Mouse (Mus musculus) bone marrow macrophage, adult 2 months (primary cell): ENCODE results near the gene Ppp1r16b. TPM values are rescaled to one million over a fixed set of nuclear protein-coding genes. Genes with fewer than 3 reads are reported as not detected.

Source experiments
- H3K27ac ChIP-seq: 2 replicates; pipeline ENCODE4 v1.5.1; 2012; ENCODE audit warnings: low read depth, low read length; ENCODE audit not compliant: insufficient read depth
- H3K4me1 ChIP-seq: 2 replicates; pipeline ENCODE4 v1.6.1; 2012; ENCODE audit warnings: low read length; ENCODE audit not compliant: control insufficient read depth, insufficient read depth
- H3K4me3 ChIP-seq: 2 replicates; pipeline ENCODE4 v1.5.1; 2012; ENCODE audit warnings: mild to moderate bottlenecking, low read length, moderate library complexity; ENCODE audit not compliant: insufficient read depth
- CTCF ChIP-seq: IDR thresholded peaks from 2 replicates; pipeline ENCODE4 v1.5.1; 2012; ENCODE audit warnings: low read depth, mild to moderate bottlenecking, low read length, moderate library complexity
- POLR2A ChIP-seq: IDR thresholded peaks from 2 replicates; pipeline ENCODE4 v1.6.1; 2012; ENCODE audit warnings: mild to moderate bottlenecking, low read depth, low read length, borderline replicate concordance
- polyA plus RNA-seq: library from polyadenylated mRNA; stranded (reverse); fragments of >200 nt; gene quantifications from 2 replicates; pipeline ENCODE4 v1.2.4, GENCODE M21; 2012; ENCODE audit not compliant: missing spikeins, insufficient read depth, insufficient read length

Gene Ppp1r16b
- polyA plus RNA-seq, 1 experiment: not detected

GRCm38 (mm10) chr2:158667022-158667670 is 1.9 kb downstream of the Ppp1r16b start:
- no peak for TF ChIP-seq POLR2A
- TF ChIP-seq CTCF: no peak
- H3K4me3 ChIP-seq: peak overlapping the region; percentile 36
- H3K4me1 ChIP-seq: peaks cover 5% of the 10 kb centered on the region; the same call in 1 of the 2 replicates
- no peak overlapping the region for H3K27ac ChIP-seq

DNA sequence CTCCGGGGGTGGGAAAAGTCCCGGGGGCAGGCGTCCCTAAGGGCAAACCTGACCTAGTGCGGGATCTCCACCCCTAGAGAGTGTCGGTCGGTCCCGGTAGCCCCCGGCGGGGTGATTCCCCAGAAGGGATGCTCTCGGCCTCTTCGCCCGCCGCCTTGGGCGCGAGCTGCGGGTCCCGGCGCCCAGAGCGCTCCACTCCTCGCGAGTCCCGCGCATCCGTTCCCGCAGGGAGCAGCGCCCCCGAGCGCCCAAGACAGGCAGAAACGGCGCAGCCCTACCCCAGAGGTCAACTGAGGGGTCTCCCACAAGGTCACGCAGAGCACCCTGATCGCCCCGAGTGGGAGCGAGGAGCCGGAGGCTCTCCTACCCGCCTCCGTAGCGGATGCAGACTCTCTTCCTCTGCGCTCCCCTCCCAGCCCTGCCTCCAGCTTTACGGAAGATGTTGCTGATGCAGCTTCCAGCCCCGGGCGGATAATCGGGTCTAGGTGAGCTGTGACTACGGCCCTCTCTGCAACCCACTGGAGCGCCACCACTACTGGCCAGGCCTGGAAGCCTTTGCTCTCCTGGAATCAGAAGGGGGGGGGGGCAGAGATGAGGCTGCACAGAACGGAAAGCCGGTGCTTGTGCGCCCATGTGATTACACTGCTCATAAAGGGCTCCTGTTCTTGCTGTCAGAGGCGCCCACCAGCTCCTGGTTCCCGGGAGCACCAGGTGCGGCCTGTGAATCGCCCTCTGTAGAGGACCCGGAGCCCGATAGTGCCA is 2.7 kb downstream of the Ppp1r16b start:
- no peak overlapping the region for H3K27ac ChIP-seq
- TF ChIP-seq POLR2A (no peak), CTCF (no peak)
- H3K4me3 ChIP-seq: peak overlapping the region; percentile 36
- peaks cover 5% of the 10 kb centered on the region; the same call in 1 of the 2 replicates for H3K4me1 ChIP-seq

DNA sequence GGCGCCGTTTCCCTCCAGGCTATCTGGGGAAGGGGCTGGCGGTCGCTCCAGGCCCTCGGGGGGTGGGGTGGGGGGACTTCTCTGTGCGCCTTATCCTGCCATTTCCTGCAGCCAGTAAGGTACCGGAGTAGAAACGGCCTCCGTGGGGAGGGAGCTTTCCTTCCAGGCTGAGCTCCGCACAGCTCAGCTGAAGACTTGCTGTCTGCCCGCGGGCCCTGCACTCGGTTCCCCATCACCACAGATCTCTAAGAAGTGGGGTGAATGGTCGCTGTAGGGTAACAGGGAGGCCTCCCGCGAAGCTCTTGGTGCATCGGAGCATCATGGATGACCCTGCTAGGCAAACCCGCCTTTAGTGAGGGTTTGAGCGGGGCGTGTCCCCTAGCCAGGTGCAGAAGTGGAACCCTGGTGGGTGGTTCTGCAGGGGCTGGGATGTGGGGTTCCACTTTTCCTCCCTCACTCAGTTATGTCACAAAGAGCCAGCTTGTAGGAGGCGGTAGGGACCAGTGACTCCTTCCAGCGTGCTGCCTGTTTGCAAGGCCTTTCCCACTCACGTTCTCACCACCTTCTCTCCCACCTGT is 3.3 kb downstream of the Ppp1r16b start:
- Histone ChIP-seq H3K27ac (no peak overlapping the region), H3K4me3 (no peak overlapping the region), H3K4me1 (peaks cover 8% of the 10 kb centered on the region; the same call in 1 of the 2 replicates)
- TF ChIP-seq CTCF (no peak), POLR2A (no peak)

DNA sequence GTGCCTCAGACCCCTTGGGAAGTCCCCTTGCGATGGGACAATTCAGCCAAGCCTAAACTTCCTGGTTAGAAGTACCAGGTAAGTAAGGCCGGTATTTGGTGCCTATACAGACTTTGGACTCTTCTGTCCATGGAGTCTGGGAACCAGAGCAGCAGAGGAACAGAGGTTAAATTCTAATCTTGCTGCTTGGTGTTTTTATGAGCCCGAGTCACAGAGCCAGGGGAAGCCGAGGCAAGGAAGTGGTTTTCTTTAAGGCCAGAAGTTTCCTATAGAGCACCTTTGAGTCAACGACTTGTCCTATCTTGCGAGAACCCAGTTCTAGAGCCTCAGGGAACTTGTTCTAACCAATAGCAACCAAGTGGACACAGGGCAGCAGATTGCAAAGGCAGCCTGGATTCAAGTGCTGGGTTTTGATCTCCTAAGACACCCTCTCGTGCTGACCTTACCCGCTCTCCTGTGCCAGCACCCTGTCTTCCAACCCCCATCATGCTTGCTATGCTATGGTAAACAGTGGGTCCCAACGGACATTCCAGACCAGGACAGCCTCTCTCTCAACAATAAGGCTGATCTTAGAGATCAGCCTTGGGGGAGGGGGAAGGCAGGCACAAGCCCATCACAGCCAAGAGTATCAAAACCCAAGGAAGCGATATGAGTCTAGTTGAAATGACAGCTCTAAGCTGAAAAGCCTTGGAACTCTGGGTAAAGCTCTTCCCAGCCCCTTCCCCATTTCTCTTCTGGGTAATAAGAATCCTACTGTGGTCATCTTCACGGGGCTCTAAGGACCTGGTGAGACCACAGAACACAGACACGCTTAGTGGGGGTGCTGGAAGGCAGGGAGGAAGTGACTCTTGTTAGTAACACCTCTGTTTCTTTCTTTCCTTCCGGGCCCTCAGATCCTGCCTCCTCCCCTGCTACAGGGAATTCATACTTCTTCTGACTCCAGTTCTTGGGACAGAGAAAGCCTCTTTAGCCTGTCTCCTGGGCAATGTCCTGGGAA is 4.3 kb downstream of the Ppp1r16b start:
- Histone ChIP-seq H3K4me3 (no peak overlapping the region), H3K4me1 (peaks cover 8% of the 10 kb centered on the region; the same call in 1 of the 2 replicates), H3K27ac (no peak overlapping the region)
- no peak for TF ChIP-seq POLR2A
- no peak for TF ChIP-seq CTCF

DNA sequence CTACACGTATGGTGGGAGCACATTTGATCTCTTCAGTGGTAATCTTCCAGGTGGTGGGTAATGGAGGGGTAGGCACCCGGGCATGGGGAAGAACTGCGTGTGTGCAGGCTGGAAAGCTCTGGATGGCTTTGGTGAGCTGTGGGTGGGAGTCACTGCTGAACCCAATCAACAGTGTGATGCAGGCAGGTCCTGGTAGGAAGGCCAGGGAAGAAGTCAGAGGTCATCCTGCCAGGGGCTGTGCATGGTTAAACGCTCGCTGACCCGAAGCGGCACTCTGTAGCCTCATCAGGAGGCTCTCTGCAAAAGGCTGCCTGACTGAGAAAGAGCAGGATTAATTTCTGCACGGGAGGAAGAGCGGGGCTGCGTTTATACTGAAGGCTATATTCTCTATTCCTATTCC is 5.4 kb downstream of the Ppp1r16b start:
- Histone ChIP-seq H3K4me3 (no peak overlapping the region), H3K4me1 (peaks cover 8% of the 10 kb centered on the region; the same call in 1 of the 2 replicates), H3K27ac (no peak overlapping the region)
- TF ChIP-seq CTCF (no peak), POLR2A (no peak)

DNA sequence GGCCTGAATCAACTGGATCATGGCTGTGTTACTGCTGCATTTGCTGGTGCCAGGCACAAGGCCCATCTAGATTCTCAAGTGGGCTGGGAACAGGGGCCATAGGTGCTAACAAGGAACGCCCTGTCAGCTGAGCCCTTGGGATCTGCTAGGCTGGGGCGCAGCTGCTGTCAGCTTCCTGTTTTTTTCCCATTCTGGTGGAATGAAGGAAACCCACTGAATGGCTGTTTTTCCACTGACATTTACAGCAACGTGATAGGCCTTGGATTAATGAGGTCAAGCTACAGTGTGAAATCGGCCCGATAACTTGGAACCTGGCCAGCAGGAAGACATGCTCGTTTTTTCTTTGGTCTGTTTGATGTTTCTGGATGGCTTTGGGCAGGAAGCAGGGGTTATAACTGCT is 7.6 kb downstream of the Ppp1r16b start:
- Histone ChIP-seq H3K27ac (no peak overlapping the region), H3K4me1 (0 out of 2 replicates have a peak, but pooled peaks cover 4% of the 10 kb centered on the region), H3K4me3 (no peak overlapping the region)
- TF ChIP-seq CTCF: no peak
- no peak for TF ChIP-seq POLR2A

DNA sequence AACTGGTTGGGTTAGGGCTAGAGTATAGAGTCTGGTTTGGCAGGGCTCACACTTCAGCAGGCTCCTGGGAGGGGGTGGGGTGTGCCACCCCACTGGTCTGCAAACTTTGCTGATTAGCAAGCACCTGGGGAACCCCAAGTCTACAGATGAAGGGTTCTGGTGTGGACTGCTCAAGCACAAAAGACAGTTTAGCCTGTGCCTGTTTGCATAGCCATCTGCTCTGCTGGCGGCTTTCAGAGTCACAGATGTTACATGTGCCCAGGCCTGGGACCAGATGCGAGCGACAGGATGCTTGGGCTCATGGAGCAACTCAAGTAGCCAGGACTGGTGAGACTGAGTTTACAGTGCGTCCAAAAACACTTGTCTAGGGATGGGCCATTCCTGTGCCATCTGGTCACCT is 8.3 kb downstream of the Ppp1r16b start:
- no peak overlapping the region for H3K4me3 ChIP-seq
- TF ChIP-seq CTCF: no peak
- no peak for TF ChIP-seq POLR2A
- peaks cover 4% of the 10 kb centered on the region; the same call in 1 of the 2 replicates for H3K4me1 ChIP-seq
- no peak overlapping the region for H3K27ac ChIP-seq

DNA sequence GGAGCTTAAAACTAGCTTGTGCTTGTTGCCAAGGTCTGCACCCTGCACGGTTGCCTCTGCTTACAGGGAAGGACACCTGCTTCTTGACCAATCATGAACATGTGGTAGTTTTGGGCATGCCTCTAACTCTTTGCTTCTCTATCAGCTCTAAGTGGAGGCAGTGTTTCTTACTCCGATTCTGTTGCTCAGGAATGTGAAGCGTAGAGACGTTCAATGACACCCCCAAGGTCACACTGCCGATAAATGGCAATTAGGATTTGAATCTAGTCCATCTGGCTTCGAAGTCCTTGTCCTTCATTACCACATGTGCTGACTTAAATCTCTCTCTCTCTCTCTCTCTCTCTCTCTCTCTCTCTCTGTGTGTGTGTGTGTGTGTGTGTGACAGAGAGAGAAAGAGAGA is 8.9 kb downstream of the Ppp1r16b start:
- TF ChIP-seq CTCF: no peak
- TF ChIP-seq POLR2A: no peak
- no peak overlapping the region for H3K27ac ChIP-seq
- H3K4me1 ChIP-seq: peaks cover 4% of the 10 kb centered on the region; the same call in 1 of the 2 replicates
- no peak overlapping the region for H3K4me3 ChIP-seq

DNA sequence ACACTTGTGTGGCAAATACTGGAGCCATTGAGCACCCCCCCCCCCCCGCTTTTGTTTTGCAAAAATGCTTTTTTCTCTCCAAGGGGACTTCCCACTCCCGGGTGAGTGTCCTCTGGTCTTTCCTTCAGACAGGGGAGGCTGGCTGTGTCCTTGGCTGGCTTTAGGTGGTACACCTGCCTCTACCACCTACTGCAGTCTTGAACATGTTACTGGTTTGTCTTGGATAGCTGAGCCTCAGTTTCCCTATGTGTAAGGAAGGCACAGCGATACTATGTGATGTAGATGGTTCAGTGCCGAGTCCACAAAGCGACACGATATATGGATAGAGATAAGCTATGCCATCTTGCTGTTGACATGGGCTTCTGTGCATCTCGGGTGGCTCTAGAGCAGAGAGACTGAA is 9.6 kb downstream of the Ppp1r16b start:
- no peak for TF ChIP-seq POLR2A
- TF ChIP-seq CTCF: no peak
- Histone ChIP-seq H3K4me1 (peaks cover 4% of the 10 kb centered on the region; the same call in 1 of the 2 replicates), H3K27ac (no peak overlapping the region)

More for the DNA sequence above, 9.6 kb downstream of the Ppp1r16b start:
- no peak overlapping the region for H3K4me3 ChIP-seq
